Mouse (Mus musculus): Measurements from ENCODE around the gene Ccno. TPM values are rescaled to one million over a fixed set of nuclear protein-coding genes. Genes with fewer than 3 reads are reported as not detected.
"Not testable (repeated sequence)": the region's sequence is repeated elsewhere in the genome, so short reads cannot be mapped to it uniquely, and the experiment has no call there.

The Ccno gene
- polyA plus RNA-seq, 1 experiment from 2014 or later: 5.3 TPM

DNA sequence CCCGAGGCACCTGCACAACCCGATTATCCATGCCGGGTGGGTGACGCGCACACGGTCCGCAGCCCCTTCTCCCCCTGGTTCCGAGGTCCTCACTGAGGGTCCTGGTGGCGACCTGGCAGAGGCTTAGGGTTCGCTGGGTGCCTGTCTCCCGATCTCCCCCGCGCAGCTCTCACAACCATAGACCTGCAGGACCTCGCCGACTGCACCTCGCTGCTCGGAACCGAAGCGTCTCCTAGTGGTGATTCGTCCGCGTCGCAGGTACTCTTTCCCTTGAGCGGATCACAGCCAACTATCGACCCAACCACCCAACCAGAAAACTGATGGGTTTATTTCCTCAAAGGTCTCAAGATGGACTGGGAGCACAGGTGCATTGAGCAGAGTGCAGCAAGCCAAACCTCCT, 6.6 kb downstream of the Ccno start:
- Histone ChIP-seq H3K36me3 (ENCODE audit: control insufficient read depth, insufficient read depth, low read length) (no peaks in the 10 kb centered on the region), H3K27me3 (ENCODE audit: control insufficient read depth, insufficient read depth, low read length) (peaks cover 90% of the 10 kb centered on the region), H3K4me1 (replicated peaks; ENCODE audit: control insufficient read depth, insufficient read depth, low read length) (peaks cover 9% of the 10 kb centered on the region), H3K4me2 (ENCODE audit: low read depth, low read length, severe bottlenecking) (peak overlapping the region; percentile 84), H3K4me3 (ENCODE audit: low read depth, low read length) (peak overlapping the region; percentile 36), H3K9ac (ENCODE audit: low read length) (no peak overlapping the region), H3K27ac (ENCODE audit: low read depth, low read length) (no peak overlapping the region), H3K9me3 (ENCODE audit: control insufficient read depth, low read length) (no peaks in the 10 kb centered on the region)
- 1% methylated on average over 25 of the region's 25 CpGs for WGBS
- ATAC-seq (replicated peaks; ENCODE audit: low FRiP score): peak; percentile 57
- DNase-seq (ENCODE audit: low spot score): peak; percentile 81

GRCm38 (mm10) chr13:112996407-112996806, 8.8 kb downstream of the Ccno start:
- no peak for ATAC-seq (replicated peaks; ENCODE audit: low FRiP score)
- Histone ChIP-seq H3K4me3 (ENCODE audit: low read depth, low read length) (no peak overlapping the region), H3K36me3 (ENCODE audit: control insufficient read depth, insufficient read depth, low read length) (no peaks in the 10 kb centered on the region), H3K27me3 (ENCODE audit: control insufficient read depth, insufficient read depth, low read length) (peaks cover 82% of the 10 kb centered on the region), H3K4me1 (replicated peaks; ENCODE audit: control insufficient read depth, insufficient read depth, low read length) (peaks cover 9% of the 10 kb centered on the region), H3K4me2 (ENCODE audit: low read depth, low read length, severe bottlenecking) (no peak overlapping the region), H3K27ac (ENCODE audit: low read depth, low read length) (no peak overlapping the region), H3K9ac (ENCODE audit: low read length) (no peak overlapping the region), H3K9me3 (ENCODE audit: control insufficient read depth, low read length) (no peaks in the 10 kb centered on the region)
- no peak for DNase-seq (ENCODE audit: low spot score)
- 56% methylated on average over 4 of the region's 4 CpGs for WGBS

- ATAC-seq (replicated peaks; ENCODE audit: low FRiP score) (no peak), DNase-seq (ENCODE audit: low spot score) (no peak)
- peaks cover 77% of the 10 kb centered on the region for H3K27me3 ChIP-seq (ENCODE audit: control insufficient read depth, insufficient read depth, low read length)
- H3K27ac ChIP-seq (ENCODE audit: low read depth, low read length): no peak overlapping the region
- H3K9me3 ChIP-seq (ENCODE audit: control insufficient read depth, low read length): no peaks in the 10 kb centered on the region
- H3K4me2 ChIP-seq (ENCODE audit: low read depth, low read length, severe bottlenecking): no peak overlapping the region
- H3K4me1 ChIP-seq (replicated peaks; ENCODE audit: control insufficient read depth, insufficient read depth, low read length): peaks cover 9% of the 10 kb centered on the region
- no peak overlapping the region for H3K4me3 ChIP-seq (ENCODE audit: low read depth, low read length)
- H3K36me3 ChIP-seq (ENCODE audit: control insufficient read depth, insufficient read depth, low read length): no peaks in the 10 kb centered on the region
- no peak overlapping the region for H3K9ac ChIP-seq (ENCODE audit: low read length)
- 61% methylated on average over 6 of the region's 6 CpGs for WGBS
Observed at GRCm38 (mm10) chr13:112997369-112997768, 9.8 kb downstream of the Ccno start.

DNA sequence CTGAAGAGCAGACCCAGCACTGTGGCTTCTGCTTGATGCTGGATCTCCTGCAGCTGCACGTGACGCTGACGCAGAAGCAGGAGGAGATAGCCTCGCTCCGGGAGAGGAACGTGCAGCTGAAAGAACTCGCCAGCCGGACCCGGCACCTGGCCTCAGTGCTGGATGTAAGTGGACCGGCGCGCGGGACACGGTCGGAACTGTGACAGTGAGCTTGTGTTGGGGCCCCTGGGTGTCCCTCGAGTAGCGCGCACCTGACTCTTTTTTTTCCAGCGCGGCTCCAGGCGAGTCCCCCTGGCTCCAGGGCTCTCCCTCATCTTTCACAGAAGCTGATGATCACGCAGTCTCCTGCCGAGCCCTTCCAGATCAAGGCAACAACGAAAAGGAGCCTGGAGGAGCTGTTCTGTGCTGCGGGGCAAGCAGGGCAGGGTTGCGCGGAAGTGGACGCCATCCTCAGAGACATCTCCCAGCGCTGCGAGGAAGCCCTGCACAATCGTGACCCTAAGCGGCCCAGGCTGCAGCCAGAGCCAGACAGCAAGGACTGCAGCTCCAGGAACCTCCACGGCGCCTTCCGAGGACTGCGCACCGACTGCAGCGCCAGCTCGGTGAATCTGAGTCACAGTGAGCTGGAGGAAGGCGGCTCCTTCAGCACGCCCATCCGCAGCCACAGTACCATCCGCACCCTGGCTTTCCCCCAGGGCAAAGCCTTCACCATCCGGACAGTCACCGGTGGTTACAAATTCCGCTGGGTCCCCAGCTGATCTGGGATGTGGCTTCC, 11.0 kb downstream of the Ccno start:
- WGBS: under 1% methylated on average over 46 of the region's 46 CpGs
- H3K4me3 ChIP-seq (ENCODE audit: low read depth, low read length): peak overlapping the region; percentile 32
- no peak overlapping the region for H3K27ac ChIP-seq (ENCODE audit: low read depth, low read length)
- H3K4me1 ChIP-seq (replicated peaks; ENCODE audit: control insufficient read depth, insufficient read depth, low read length): peaks cover 6% of the 10 kb centered on the region
- ATAC-seq (replicated peaks; ENCODE audit: low FRiP score): peak; percentile 20; the same call in 1 of the 2 replicates
- H3K9ac ChIP-seq (ENCODE audit: low read length): peak overlapping the region; percentile 42
- H3K36me3 ChIP-seq (ENCODE audit: control insufficient read depth, insufficient read depth, low read length): no peaks in the 10 kb centered on the region
- H3K27me3 ChIP-seq (ENCODE audit: control insufficient read depth, insufficient read depth, low read length): peaks cover 66% of the 10 kb centered on the region
- no peaks in the 10 kb centered on the region for H3K9me3 ChIP-seq (ENCODE audit: control insufficient read depth, low read length)
- DNase-seq (ENCODE audit: low spot score): peak; percentile 66
- H3K4me2 ChIP-seq (ENCODE audit: low read depth, low read length, severe bottlenecking): peak overlapping the region; percentile 63

- 77% methylated on average over 3 of the region's 3 CpGs for WGBS
- H3K9me3 ChIP-seq (ENCODE audit: control insufficient read depth, low read length): no peaks in the 10 kb centered on the region
- no peak overlapping the region for H3K27ac ChIP-seq (ENCODE audit: low read depth, low read length)
- H3K4me3 ChIP-seq (ENCODE audit: low read depth, low read length): no peak overlapping the region
- H3K4me2 ChIP-seq (ENCODE audit: low read depth, low read length, severe bottlenecking): no peak overlapping the region
- H3K4me1 ChIP-seq (replicated peaks; ENCODE audit: control insufficient read depth, insufficient read depth, low read length): no peaks in the 10 kb centered on the region
- DNase-seq (ENCODE audit: low spot score): no peak
- ATAC-seq (replicated peaks; ENCODE audit: low FRiP score): no peak
- no peaks in the 10 kb centered on the region for H3K36me3 ChIP-seq (ENCODE audit: control insufficient read depth, insufficient read depth, low read length)
- no peak overlapping the region for H3K9ac ChIP-seq (ENCODE audit: low read length)
- peaks cover 51% of the 10 kb centered on the region for H3K27me3 ChIP-seq (ENCODE audit: control insufficient read depth, insufficient read depth, low read length)
Observed at GRCm38 (mm10) chr13:113000090-113000489, 12.5 kb downstream of the Ccno start.

GRCm38 (mm10) chr13:113000576-113001318, 13.1 kb downstream of the Ccno start:
- no peaks in the 10 kb centered on the region for H3K4me1 ChIP-seq (replicated peaks; ENCODE audit: control insufficient read depth, insufficient read depth, low read length)
- DNase-seq (ENCODE audit: low spot score) (no peak), ATAC-seq (replicated peaks; ENCODE audit: low FRiP score) (no peak)
- no peaks in the 10 kb centered on the region for H3K36me3 ChIP-seq (ENCODE audit: control insufficient read depth, insufficient read depth, low read length)
- no peak overlapping the region for H3K4me2 ChIP-seq (ENCODE audit: low read depth, low read length, severe bottlenecking)
- no peak overlapping the region for H3K9ac ChIP-seq (ENCODE audit: low read length)
- H3K9me3 ChIP-seq (ENCODE audit: control insufficient read depth, low read length): no peaks in the 10 kb centered on the region
- no peak overlapping the region for H3K27ac ChIP-seq (ENCODE audit: low read depth, low read length)
- H3K4me3 ChIP-seq (ENCODE audit: low read depth, low read length): no peak overlapping the region
- H3K27me3 ChIP-seq (ENCODE audit: control insufficient read depth, insufficient read depth, low read length): peaks cover 45% of the 10 kb centered on the region
- 73% methylated on average over 9 of the region's 9 CpGs for WGBS

DNA sequence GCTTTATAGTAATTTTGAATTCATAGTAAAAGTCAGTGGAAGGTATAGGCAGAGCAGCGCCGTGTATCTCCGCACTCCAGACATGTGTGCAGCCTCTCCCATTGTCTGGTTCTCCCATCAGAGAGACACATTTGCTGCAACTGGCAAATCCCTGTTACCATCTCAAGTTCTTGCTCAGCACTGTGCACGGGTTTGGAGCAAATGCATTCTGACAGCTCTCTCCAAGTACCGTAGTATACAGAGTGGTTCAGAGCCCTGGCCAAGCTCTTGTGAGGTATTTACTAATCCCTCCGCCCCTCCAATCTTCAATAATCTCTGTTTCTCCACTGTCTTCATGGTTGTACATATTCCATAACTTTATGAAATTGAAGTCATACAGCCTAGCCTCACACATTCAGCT, 25.1 kb downstream of the Ccno start:
- WGBS: 86% methylated on average over 6 of the region's 6 CpGs
- no peaks in the 10 kb centered on the region for H3K4me1 ChIP-seq (replicated peaks; ENCODE audit: control insufficient read depth, insufficient read depth, low read length)
- H3K27me3 ChIP-seq (ENCODE audit: control insufficient read depth, insufficient read depth, low read length): no peaks in the 10 kb centered on the region
- H3K9ac ChIP-seq (ENCODE audit: low read length): no peak overlapping the region
- H3K27ac ChIP-seq (ENCODE audit: low read depth, low read length): no peak overlapping the region
- no peaks in the 10 kb centered on the region for H3K9me3 ChIP-seq (ENCODE audit: control insufficient read depth, low read length)
- DNase-seq (ENCODE audit: low spot score) (no peak), ATAC-seq (replicated peaks; ENCODE audit: low FRiP score) (no peak)
- no peaks in the 10 kb centered on the region for H3K36me3 ChIP-seq (ENCODE audit: control insufficient read depth, insufficient read depth, low read length)
- H3K4me2 ChIP-seq (ENCODE audit: low read depth, low read length, severe bottlenecking): no peak overlapping the region
- no peak overlapping the region for H3K4me3 ChIP-seq (ENCODE audit: low read depth, low read length)

DNA sequence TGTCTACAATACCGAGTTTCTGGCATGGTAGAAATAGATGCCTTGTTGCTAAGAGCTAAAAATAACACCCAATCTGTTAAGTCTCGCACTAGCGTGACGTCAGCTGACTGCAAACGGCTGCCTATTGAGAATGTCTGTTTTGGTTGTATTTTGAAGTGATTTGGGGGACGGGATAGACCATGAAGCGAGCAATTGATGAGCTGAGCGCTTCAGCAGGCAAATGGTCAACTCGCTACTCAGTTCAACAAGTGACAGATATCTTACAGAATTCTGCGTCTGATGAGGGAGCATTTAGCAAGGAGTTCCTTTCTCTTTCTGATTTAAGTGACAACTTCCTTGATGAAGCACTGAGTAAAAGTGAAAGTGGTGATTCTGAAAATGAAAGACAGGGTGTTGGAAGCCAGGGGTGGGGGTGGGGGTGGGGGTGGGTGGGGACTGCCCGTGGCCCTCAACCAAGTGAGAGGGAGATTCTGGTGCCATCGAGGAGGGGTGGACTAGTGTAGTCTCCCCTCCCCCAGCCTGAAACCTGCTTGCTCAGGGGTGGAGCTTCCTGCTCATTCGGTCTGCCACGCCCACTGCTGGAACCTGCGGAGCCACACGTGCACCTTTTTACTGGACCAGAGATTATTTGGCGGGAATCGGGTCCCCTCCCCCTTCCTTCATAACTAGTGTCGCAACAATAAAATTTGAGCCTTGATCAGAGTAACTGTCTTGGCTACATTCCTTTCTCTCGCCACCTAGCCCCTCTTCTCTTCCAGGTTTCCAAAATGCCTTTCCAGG, 25.8 kb downstream of the Ccno start:
- not testable (repeated sequence) for DNase-seq (ENCODE audit: low spot score); H3K4me1 ChIP-seq (replicated peaks; ENCODE audit: control insufficient read depth, insufficient read depth, low read length); H3K9me3 ChIP-seq (ENCODE audit: control insufficient read depth, low read length); H3K36me3 ChIP-seq (ENCODE audit: control insufficient read depth, insufficient read depth, low read length); ATAC-seq (replicated peaks; ENCODE audit: low FRiP score); H3K9ac ChIP-seq (ENCODE audit: low read length); H3K27me3 ChIP-seq (ENCODE audit: control insufficient read depth, insufficient read depth, low read length); H3K27ac ChIP-seq (ENCODE audit: low read depth, low read length); H3K4me2 ChIP-seq (ENCODE audit: low read depth, low read length, severe bottlenecking); H3K4me3 ChIP-seq (ENCODE audit: low read depth, low read length)
- 59% methylated on average over 18 of the region's 20 CpGs for WGBS

Data from forebrain, embryonic 11.5 days (tissue).